Mouse (Mus musculus): ENCODE results near the gene Nkap. TPM values are rescaled to one million over a fixed set of nuclear protein-coding genes. Genes with fewer than 3 reads are reported as not detected.

Gene Nkap
- polyA plus RNA-seq (2014; fragmentation: Illumina TruSeq; extraction: RNeasy Lipid Tissue Mini Kit (QIAGEN cat#74804); ENCODE audit: low read depth, low replicate concordance), result 56.2 TPM

GRCm38 (mm10) chrX:37126671-37127358 is at the start of gene Nkap:
TSS of gene Nkap (plus strand) at chrX:37126795.

GRCm38 (mm10) chrX:37084927-37085660 is 41.5 kb upstream of the Nkap start, which contains the start of gene Rpl39:
TSS of gene Rpl39 (minus strand) at chrX:37085402.

GRCm38 (mm10) chrX:37110193-37110880 is 16.3 kb upstream of the Nkap start, which contains the start of gene Upf3b:
TSS of gene Upf3b (minus strand) at chrX:37110322.

GRCm38 (mm10) chrX:37168742-37169141 is 42.1 kb downstream of the Nkap start, which contains the start of gene Akap14:
TSS of gene Akap14 (minus strand) at chrX:37168842.

GRCm38 (mm10) chrX:37191105-37191743 is 64.6 kb downstream of the Nkap start, which contains the start of the genes Ndufa1 and Rnf113a1:
TSS of gene Ndufa1 (minus strand) at chrX:37191163.
TSS of gene Rnf113a1 (plus strand) at chrX:37191245.

Other genes with a start within 250 kb of the Nkap start
- gene Nkrf, start 223.9 kb upstream of the Nkap start, polyA plus RNA-seq (2014; fragmentation: Illumina TruSeq; extraction: RNeasy Lipid Tissue Mini Kit (QIAGEN cat#74804); ENCODE audit: low read depth, low replicate concordance), result 11.8 TPM
- 8.8 TPM for gene Sept6, start 135.0 kb upstream of the Nkap start, polyA plus RNA-seq (2014; fragmentation: Illumina TruSeq; extraction: RNeasy Lipid Tissue Mini Kit (QIAGEN cat#74804); ENCODE audit: low read depth, low replicate concordance)
- not detected for gene Sowahd, start 78.0 kb upstream of the Nkap start, polyA plus RNA-seq (2014; fragmentation: Illumina TruSeq; extraction: RNeasy Lipid Tissue Mini Kit (QIAGEN cat#74804); ENCODE audit: low read depth, low replicate concordance)
- 645 TPM for gene Rpl39, start 41.4 kb upstream of the Nkap start, polyA plus RNA-seq (2014; fragmentation: Illumina TruSeq; extraction: RNeasy Lipid Tissue Mini Kit (QIAGEN cat#74804); ENCODE audit: low read depth, low replicate concordance)
- 53.1 TPM for gene Upf3b, start 16.5 kb upstream of the Nkap start, polyA plus RNA-seq (2014; fragmentation: Illumina TruSeq; extraction: RNeasy Lipid Tissue Mini Kit (QIAGEN cat#74804); ENCODE audit: low read depth, low replicate concordance)
- not detected for gene Akap14, start 42.0 kb downstream of the Nkap start, polyA plus RNA-seq (2014; fragmentation: Illumina TruSeq; extraction: RNeasy Lipid Tissue Mini Kit (QIAGEN cat#74804); ENCODE audit: low read depth, low replicate concordance)
- 470 TPM for gene Ndufa1, start 64.4 kb downstream of the Nkap start, polyA plus RNA-seq (2014; fragmentation: Illumina TruSeq; extraction: RNeasy Lipid Tissue Mini Kit (QIAGEN cat#74804); ENCODE audit: low read depth, low replicate concordance)
- gene Rnf113a1, start 64.5 kb downstream of the Nkap start, polyA plus RNA-seq (2014; fragmentation: Illumina TruSeq; extraction: RNeasy Lipid Tissue Mini Kit (QIAGEN cat#74804); ENCODE audit: low read depth, low replicate concordance), result not detected
- not detected for gene Gm9, start 84.2 kb downstream of the Nkap start, polyA plus RNA-seq (2014; fragmentation: Illumina TruSeq; extraction: RNeasy Lipid Tissue Mini Kit (QIAGEN cat#74804); ENCODE audit: low read depth, low replicate concordance)
- gene Rhox1, start 95.5 kb downstream of the Nkap start, polyA plus RNA-seq (2014; fragmentation: Illumina TruSeq; extraction: RNeasy Lipid Tissue Mini Kit (QIAGEN cat#74804); ENCODE audit: low read depth, low replicate concordance), result not detected
- not detected for gene Rhox2a, start 118.2 kb downstream of the Nkap start, polyA plus RNA-seq (2014; fragmentation: Illumina TruSeq; extraction: RNeasy Lipid Tissue Mini Kit (QIAGEN cat#74804); ENCODE audit: low read depth, low replicate concordance)
- gene Rhox3a, start 123.1 kb downstream of the Nkap start, polyA plus RNA-seq (2014; fragmentation: Illumina TruSeq; extraction: RNeasy Lipid Tissue Mini Kit (QIAGEN cat#74804); ENCODE audit: low read depth, low replicate concordance), result not detected
- gene Rhox4a, start 138.5 kb downstream of the Nkap start, polyA plus RNA-seq (2014; fragmentation: Illumina TruSeq; extraction: RNeasy Lipid Tissue Mini Kit (QIAGEN cat#74804); ENCODE audit: low read depth, low replicate concordance), result not detected